Mouse (Mus musculus): ENCODE data around the gene Ube2o.
A peak's percentile ranks its signal among the peaks of the same experiment; 100 is the strongest.

GRCm38 (mm10) chr11:116490232-116491107 lies 90.8 kb downstream of the Ube2o start:
- TF ChIP-seq POLR2A (IDR thresholded peaks at IDR 0.05; ENCODE audit: low read depth, low read length) (peak; percentile 95), CTCF (IDR thresholded peaks at IDR 0.05; ENCODE audit: borderline replicate concordance, insufficient read depth, low read length) (no peak)

All from embryonic fibroblast, embryonic 13.5 days (primary cell).